Mouse (Mus musculus): Measurements from ENCODE around the gene Muc3. TPM values are rescaled to one million over a fixed set of nuclear protein-coding genes. Genes with fewer than 3 reads are reported as not detected.

Muc3 gene
- total and polyA plus RNA-seq, 3 experiments: not detected

GRCm38 (mm10) chr5:137193279-137193952 lies 44.3 kb upstream of the Muc3 start:
- Histone ChIP-seq H3K79me2 (ENCODE audit: control insufficient read depth, insufficient read depth, low read length, poor library complexity) (no peaks in the 10 kb centered on the region; the same call in 1 of the 2 replicates), H3K9ac (ENCODE audit: control insufficient read depth, low read depth, low read length, poor library complexity, severe bottlenecking) (no peak overlapping the region), H3K36me3 (ENCODE audit: control insufficient read depth in 1 of 2, insufficient read depth in 2 of 2, low read length in 2 of 2) (peaks cover 0 to 11% of the 10 kb centered on the region in 2 experiments; a peak in 2 of 4 replicates), H3K27me3 (ENCODE audit: control insufficient read depth in 1 of 2, insufficient read depth in 2 of 2, low read length in 2 of 2) (no peaks in the 10 kb centered on the region), H3K4me1 (ENCODE audit: control insufficient read depth in 1 of 2, insufficient read depth in 2 of 2, low read length in 2 of 2) (peaks cover 0 to 27% of the 10 kb centered on the region in 2 experiments), H3K9me3 (replicated peaks; ENCODE audit: insufficient read depth, low read length) (no peaks in the 10 kb centered on the region), H3K4me3 (ENCODE audit: control insufficient read depth in 1 of 2, insufficient read depth in 1 of 2, low read depth in 2 of 2, low read length in 2 of 2) (no peak overlapping the region), H3K27ac (ENCODE audit: control insufficient read depth, low read depth, low read length) (no peak overlapping the region)
- TF ChIP-seq JUND (IDR thresholded peaks at IDR 0.05; ENCODE audit: low read depth, low read length): no peak
- no peak for TF ChIP-seq EP300 (IDR thresholded peaks at IDR 0.05; ENCODE audit: low read depth in 1 of 2, low read length in 2 of 2)
- TF ChIP-seq ETS1 (IDR thresholded peaks at IDR 0.05; ENCODE audit: low read depth, low read length): no peak
- no peak for TF ChIP-seq HCFC1 (IDR thresholded peaks at IDR 0.05; ENCODE audit: low read depth, low read length)
- TF ChIP-seq RCOR1 (IDR thresholded peaks at IDR 0.05; ENCODE audit: low read depth, low read length): no peak
- TF ChIP-seq ZKSCAN1 (IDR thresholded peaks at IDR 0.05; ENCODE audit: low read depth, low read length): no peak
- TF ChIP-seq ELF1 (IDR thresholded peaks at IDR 0.05; ENCODE audit: low read depth, low read length): no peak
- no peak for TF ChIP-seq GABPA (IDR thresholded peaks at IDR 0.05; ENCODE audit: low read depth, low read length)
- no peak for TF ChIP-seq MEF2A (IDR thresholded peaks at IDR 0.05; ENCODE audit: extremely low read depth, insufficient replicate concordance, low read depth, low read length, poor library complexity, severe bottlenecking)
- no peak for TF ChIP-seq CTCF (IDR thresholded peaks at IDR 0.05 in 2 of 3, conservative IDR thresholded peaks at IDR 0.05 in 1 of 3; ENCODE audit: control insufficient read depth in 1 of 3, insufficient read depth in 1 of 3, low read depth in 2 of 3, low read length in 3 of 3, poor library complexity in 1 of 3, severe bottlenecking in 1 of 3)
- no peak for TF ChIP-seq RAD21 (IDR thresholded peaks at IDR 0.05; ENCODE audit: low read depth, low read length)
- no peak for TF ChIP-seq POLR2AphosphoS5 (IDR thresholded peaks at IDR 0.05; ENCODE audit: borderline replicate concordance, low read depth, low read length)
- TF ChIP-seq MAX (IDR thresholded peaks at IDR 0.05; ENCODE audit: low read length): no peak
- DNase-seq (ENCODE audit: low read depth, low spot score): no peak

GRCm38 (mm10) chr5:137189326-137189725 lies 40.2 kb upstream of the Muc3 start:
- H3K4me3 ChIP-seq (ENCODE audit: control insufficient read depth in 1 of 2, insufficient read depth in 1 of 2, low read depth in 2 of 2, low read length in 2 of 2): peak overlapping the region; percentile 62 to 63
- peaks cover 0 to 18% of the 10 kb centered on the region in 2 experiments for H3K4me1 ChIP-seq (ENCODE audit: control insufficient read depth in 1 of 2, insufficient read depth in 2 of 2, low read length in 2 of 2)
- peak overlapping the region; percentile 36 for H3K27ac ChIP-seq (ENCODE audit: control insufficient read depth, low read depth, low read length)
- no peaks in the 10 kb centered on the region; the same call in 1 of the 2 replicates for H3K79me2 ChIP-seq (ENCODE audit: control insufficient read depth, insufficient read depth, low read length, poor library complexity)
- peak overlapping the region; percentile 93 for H3K9ac ChIP-seq (ENCODE audit: control insufficient read depth, low read depth, low read length, poor library complexity, severe bottlenecking)
- peak; percentile 70 for DNase-seq (ENCODE audit: low read depth, low spot score)
- 0 out of 4 replicates have a peak, but pooled peaks of 1 of the 2 experiments have one; percentile 10 for TF ChIP-seq EP300 (IDR thresholded peaks at IDR 0.05; ENCODE audit: low read depth in 1 of 2, low read length in 2 of 2)
- TF ChIP-seq UBTF (IDR thresholded peaks at IDR 0.05; ENCODE audit: borderline replicate concordance, insufficient read depth, low read depth, low read length): peak; percentile 90; the same call in 1 of the 2 replicates
- peak; percentile 22; the same call in 1 of the 2 replicates for TF ChIP-seq MAZ (IDR thresholded peaks at IDR 0.05; ENCODE audit: low read depth, low read length)
- no peak for TF ChIP-seq KAT2A (conservative IDR thresholded peaks at IDR 0.05; ENCODE audit: low read depth, low read length)
- TF ChIP-seq TAL1 (IDR thresholded peaks at IDR 0.05; ENCODE audit: low read length): no peak
- TF ChIP-seq NELFE (IDR thresholded peaks at IDR 0.05; ENCODE audit: low read depth, low read length): peak; percentile 56
- TF ChIP-seq POLR2A (IDR thresholded peaks at IDR 0.05; ENCODE audit: control insufficient read depth in 1 of 2, insufficient read depth in 1 of 2, low read depth in 1 of 2, low read length in 2 of 2, poor library complexity in 1 of 2): peak; percentile 60 to 74; a peak in 2 of 4 replicates
- no peak for TF ChIP-seq ZKSCAN1 (IDR thresholded peaks at IDR 0.05; ENCODE audit: low read depth, low read length)
- 0 out of 2 replicates have a peak, but pooled peaks have one; percentile 12 for TF ChIP-seq TBP (IDR thresholded peaks at IDR 0.05; ENCODE audit: low read depth, low read length)
- TF ChIP-seq MEF2A (IDR thresholded peaks at IDR 0.05; ENCODE audit: extremely low read depth, insufficient replicate concordance, low read depth, low read length, poor library complexity, severe bottlenecking): no peak
- TF ChIP-seq SIN3A (IDR thresholded peaks at IDR 0.05; ENCODE audit: low read length): peak; percentile 58; the same call in 1 of the 2 replicates
- TF ChIP-seq GABPA (IDR thresholded peaks at IDR 0.05; ENCODE audit: low read depth, low read length): no peak
- TF ChIP-seq CTCF (IDR thresholded peaks at IDR 0.05 in 2 of 3, conservative IDR thresholded peaks at IDR 0.05 in 1 of 3; ENCODE audit: control insufficient read depth in 1 of 3, insufficient read depth in 1 of 3, low read depth in 2 of 3, low read length in 3 of 3, poor library complexity in 1 of 3, severe bottlenecking in 1 of 3): no peak
- 0 out of 2 replicates have a peak, but pooled peaks have one; percentile 33 for TF ChIP-seq GATA1 (IDR thresholded peaks at IDR 0.05; ENCODE audit: low read depth, low read length)
- no peak for TF ChIP-seq ZMIZ1 (IDR thresholded peaks at IDR 0.05; ENCODE audit: low read depth, low read length)
- H3K36me3 ChIP-seq (ENCODE audit: control insufficient read depth in 1 of 2, insufficient read depth in 2 of 2, low read length in 2 of 2): peaks cover 0 to 9% of the 10 kb centered on the region in 2 experiments; a peak in 2 of 4 replicates
- peaks cover 0 to 4% of the 10 kb centered on the region in 2 experiments for H3K27me3 ChIP-seq (ENCODE audit: control insufficient read depth in 1 of 2, insufficient read depth in 2 of 2, low read length in 2 of 2)
- no peaks in the 10 kb centered on the region for H3K9me3 ChIP-seq (replicated peaks; ENCODE audit: insufficient read depth, low read length)

Measured in MEL (cell line).